Mouse (Mus musculus) ZHBTc4 (cell line): Measurements from ENCODE around the gene Chst8.

Experiments
- DNase-seq: peaks from one replicate; pipeline ENCODE4 v3.0.0-alpha.2; 2011; ENCODE audit warnings: low read depth, low spot score

Gene Chst8

GRCm38 (mm10) chr7:34669336-34669735, 143.2 kb downstream of the Chst8 start:
- peak; percentile 97 for DNase-seq

GRCm38 (mm10) chr7:34667874-34668273, 144.6 kb downstream of the Chst8 start:
- DNase-seq = no peak

GRCm38 (mm10) chr7:34663145-34663544, 149.4 kb downstream of the Chst8 start:
- DNase-seq = peak; percentile 47

- DNase-seq = no peak
These were observed 150.3 kb downstream of the Chst8 start for GRCm38 (mm10) chr7:34662227-34662626.

- peak; percentile 63 for DNase-seq
These were observed 153.0 kb downstream of the Chst8 start for GRCm38 (mm10) chr7:34659386-34660085.

DNA sequence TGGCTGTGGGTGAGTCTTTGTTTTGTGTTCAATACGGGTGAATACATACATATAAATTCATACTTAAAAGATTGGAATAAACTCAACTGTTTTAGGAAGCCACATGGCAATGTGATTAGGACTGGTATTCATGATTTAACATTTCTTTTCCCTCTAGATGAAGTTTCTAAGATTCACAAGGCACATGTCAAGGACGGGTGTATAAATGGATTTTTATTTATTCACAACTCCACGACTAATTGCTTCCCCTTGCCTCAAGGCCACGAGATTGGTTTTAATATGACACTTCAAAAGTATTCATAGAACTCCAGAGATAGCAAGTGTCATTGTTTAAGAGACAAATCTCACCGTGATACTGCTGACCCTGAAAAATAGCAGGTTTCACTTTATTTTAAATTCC, 155.9 kb downstream of the Chst8 start, which contains the start of gene Kctd15:
Kctd15 (minus strand) TSS at position 101 of the 400 bp plus-strand sequence.
- no peak for DNase-seq

- DNase-seq = peak; percentile 91
These were observed 157.2 kb downstream of the Chst8 start for GRCm38 (mm10) chr7:34655086-34655839.

GRCm38 (mm10) chr7:34654441-34655085, 157.9 kb downstream of the Chst8 start:
- peak; percentile 83 for DNase-seq

GRCm38 (mm10) chr7:34653731-34654440, 158.6 kb downstream of the Chst8 start:
- DNase-seq = peak; percentile 55

GRCm38 (mm10) chr7:34652751-34653502, 159.6 kb downstream of the Chst8 start:
- peak; percentile 43 for DNase-seq

DNA sequence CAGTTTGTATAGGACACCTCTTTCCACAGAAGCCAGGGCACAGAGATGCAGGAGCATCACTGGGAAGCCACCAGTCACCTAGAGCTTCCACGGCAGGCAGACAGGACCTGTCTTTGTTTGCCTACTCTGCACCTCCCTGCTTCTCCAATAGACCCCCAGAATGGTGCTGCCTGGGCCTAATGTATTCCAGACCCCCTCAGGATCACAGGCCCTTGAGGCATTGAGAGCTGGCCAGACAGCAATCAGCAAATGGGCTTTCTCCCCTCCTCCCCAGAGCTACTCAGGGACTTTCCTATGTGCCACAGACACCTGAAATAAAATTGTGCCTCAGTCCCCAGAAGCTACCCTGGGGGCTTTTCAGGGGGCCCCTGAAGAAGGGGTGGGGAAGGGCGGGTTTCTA, 161.1 kb downstream of the Chst8 start:
- no peak for DNase-seq

DNA sequence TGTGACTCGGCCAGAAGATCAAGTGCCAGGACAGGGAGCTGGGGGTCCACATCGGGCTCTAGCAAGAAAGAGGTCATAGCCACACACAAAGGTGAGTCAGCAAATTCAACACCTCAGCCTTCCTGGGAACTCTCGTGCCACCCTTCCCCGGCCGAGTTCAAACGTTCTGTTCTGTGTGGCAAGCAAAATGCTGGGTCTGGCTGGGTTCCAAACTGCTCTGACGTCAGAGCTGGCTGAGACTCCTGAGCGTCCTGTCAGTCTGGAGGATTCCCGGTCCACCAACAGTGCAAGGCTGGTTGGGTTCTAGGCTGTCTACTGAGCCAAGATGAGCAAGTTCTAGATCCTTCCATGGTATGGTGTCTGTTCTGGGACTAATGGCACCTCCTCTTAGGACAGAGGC, 165.5 kb downstream of the Chst8 start:
- no peak for DNase-seq

DNA sequence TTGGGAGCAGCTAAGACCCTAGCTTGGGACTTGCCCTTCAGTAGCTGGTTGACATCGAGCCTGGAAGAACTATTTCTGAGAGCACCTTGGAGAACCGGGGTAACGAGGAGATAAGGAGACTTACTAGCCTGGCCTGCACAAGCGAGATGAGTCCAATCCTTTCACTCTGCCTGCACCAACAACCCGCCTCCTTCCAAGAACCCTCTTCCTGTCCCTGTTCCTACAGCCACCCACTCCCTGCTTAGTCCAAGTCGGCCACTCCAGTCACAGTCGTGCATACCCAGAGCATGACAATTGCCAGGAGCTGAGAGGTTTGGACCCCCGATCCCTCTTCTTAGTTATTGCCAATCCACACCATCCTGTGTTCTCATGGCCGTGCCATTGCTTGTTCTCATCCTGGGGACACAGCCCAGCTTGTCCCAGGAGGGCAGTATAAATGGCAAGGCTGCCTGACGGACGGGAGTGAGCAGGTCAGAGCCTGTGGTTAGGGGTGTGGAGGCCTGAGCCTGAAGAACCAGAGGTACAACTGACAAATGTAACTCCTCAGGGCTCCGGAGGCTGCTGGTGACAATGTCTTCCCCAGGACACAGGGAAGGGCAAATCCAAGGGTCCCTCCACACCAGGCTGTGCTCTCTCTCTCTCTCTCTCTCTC, 166.2 kb downstream of the Chst8 start:
- DNase-seq = no peak

DNA sequence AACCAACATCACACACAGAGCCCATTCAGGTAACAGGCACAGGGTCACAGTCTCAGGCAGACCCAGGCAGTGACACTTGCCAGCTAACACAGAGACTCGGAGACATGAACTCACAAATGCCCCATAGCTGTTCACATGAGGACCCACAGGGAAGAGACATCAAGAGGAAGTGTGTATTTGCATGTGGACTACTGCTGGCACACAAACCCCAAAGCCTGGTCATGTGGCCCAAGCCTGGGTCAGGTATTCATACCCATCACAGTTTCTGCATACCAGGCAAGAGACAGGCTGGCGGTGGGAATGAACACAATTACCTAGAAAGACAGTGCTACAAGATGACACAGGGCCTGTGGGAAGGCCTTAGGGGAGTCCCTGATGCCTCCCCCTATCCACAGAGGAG, 166.9 kb downstream of the Chst8 start:
- no peak for DNase-seq

- DNase-seq = no peak
These were observed 167.9 kb downstream of the Chst8 start for GRCm38 (mm10) chr7:34644591-34644990.

GRCm38 (mm10) chr7:34643329-34643728, 169.2 kb downstream of the Chst8 start:
- peak; percentile 76 for DNase-seq

DNA sequence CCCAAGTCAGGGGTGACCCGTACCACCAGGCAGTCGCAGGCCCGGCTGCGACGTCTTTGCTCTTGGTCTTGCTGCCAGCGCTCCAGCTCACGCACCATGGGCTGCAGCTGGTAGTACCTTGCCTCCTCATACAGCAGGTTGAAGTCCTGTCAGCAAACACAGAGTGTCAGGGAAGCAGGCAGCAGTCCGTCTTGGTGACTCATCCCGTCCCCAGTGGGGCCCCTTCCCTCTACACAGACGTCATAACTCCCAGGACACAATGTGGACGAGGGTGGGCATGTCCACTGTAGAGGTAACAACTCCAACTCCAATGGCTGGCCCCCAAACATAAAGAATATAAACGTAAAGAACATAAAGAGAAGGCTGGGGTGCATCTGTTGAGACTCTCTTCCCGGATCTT, 170.5 kb downstream of the Chst8 start:
- DNase-seq = no peak

- DNase-seq = peak; percentile 38
These were observed 172.7 kb downstream of the Chst8 start for GRCm38 (mm10) chr7:34639798-34640197.

DNA sequence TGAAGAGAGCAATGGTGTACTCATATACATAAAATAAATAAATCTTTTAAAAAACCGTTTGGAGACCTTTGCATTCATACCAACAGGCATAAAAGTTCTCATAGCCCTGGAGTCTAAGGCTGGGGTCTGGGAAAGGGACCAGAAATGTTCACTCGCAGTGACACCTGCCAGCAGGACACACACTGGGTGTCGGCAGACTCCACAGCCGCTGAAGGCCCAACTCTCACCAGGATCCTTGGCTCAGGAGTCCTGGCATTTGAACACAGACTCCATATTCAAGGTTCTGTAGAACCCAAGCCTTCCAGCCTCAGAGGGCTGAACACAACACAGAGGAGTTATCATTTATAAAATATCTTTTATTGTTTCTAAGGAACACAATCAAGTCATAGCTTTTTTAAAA, 175.8 kb downstream of the Chst8 start:
- DNase-seq = no peak

DNA sequence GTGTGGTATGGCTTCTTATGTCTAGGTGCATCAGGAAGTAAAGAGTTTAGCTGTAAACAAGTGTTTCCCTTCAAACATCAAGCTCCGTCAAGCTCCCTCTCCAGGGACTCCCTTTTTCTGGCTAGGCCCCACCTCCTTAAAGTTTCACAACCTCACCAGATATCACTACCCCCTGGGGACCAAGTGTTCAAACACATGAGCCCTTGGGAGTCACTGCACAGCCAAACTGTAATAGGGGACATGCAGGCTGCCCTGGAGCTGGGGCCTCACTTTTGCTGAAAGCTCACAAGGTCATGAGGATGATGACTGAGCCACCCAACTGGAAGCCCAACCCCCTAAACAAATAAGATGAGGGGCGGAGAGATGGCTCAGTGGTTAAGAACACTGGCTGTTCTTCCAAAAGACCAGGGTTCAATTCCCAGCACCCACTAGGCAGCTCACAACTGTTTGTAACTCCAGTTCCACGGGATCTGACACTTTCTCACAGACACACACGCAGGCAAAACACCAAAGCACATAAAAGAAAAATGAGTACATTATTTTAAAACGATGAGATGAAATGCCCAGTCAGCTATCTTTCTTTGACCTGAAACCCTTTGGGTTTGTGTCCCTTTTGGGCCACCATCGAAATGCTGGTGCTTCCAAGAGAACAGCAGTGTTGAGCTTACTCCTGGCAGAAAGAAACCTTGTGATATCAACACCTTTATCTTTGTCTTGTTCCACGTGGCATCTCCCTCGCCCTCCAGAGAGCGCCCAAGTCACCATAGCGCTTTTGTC, 179.4 kb downstream of the Chst8 start:
- DNase-seq = no peak
